Comparison of ENCODE assay signal across 10 mouse cellular contexts in genomic region chr7:43668582-43668981, GRCm38 (mm10). TPM values are rescaled to one million over a fixed set of nuclear protein-coding genes. Genes with fewer than 3 reads are reported as not detected.
DNase-seq lines count a peak whose midpoint lies in the region; TF ChIP-seq lines count a peak whose summit lies in the region.
"Had no signal": no experiment of that assay in that cellular context is flagged by ENCODE, and none has a peak within 500 bp of the region (broad histone marks: within the 10 kb centered on the region; RNA-seq: fewer than 3 reads in every experiment).

No protein-coding gene starts in this region.

- TF ChIP-seq POLR2A in CH12.LX (IDR thresholded peaks at IDR 0.05; ENCODE audit: low read depth, low read length), result no peak

- TF ChIP-seq RAD21 in CH12.LX (IDR thresholded peaks at IDR 0.05; ENCODE audit: low read depth, low read length), result peak; percentile 30

- TF ChIP-seq EP300 in CH12.LX (IDR thresholded peaks at IDR 0.05; ENCODE audit: low read length), result no peak

- no peak overlapping the region for H3K4me3 ChIP-seq in CH12.LX (replicated peaks in 1 of 3; ENCODE audit: low read depth in 2 of 3, low read length in 2 of 3, poor library complexity in 1 of 3)
- H3K4me3 ChIP-seq: hindbrain, embryonic 12.5 days; liver, embryonic 15.5 days had no signal

- H3K9ac ChIP-seq in CH12.LX (ENCODE audit: insufficient read depth, low read depth), result no peak overlapping the region
- H3K9ac ChIP-seq: hindbrain, embryonic 12.5 days; liver, embryonic 15.5 days had no signal

- peak; percentile 20 to 43 for DNase-seq in kidney, postnatal 4 days
- DNase-seq in kidney, adult 18-20 months, result no peak
- DNase-seq in CH12.LX (ENCODE audit: extremely low read depth) (peak; percentile 55), adipocyte (ENCODE audit: low spot score) (peak; percentile 37)
- DNase-seq in naive thymus-derived CD4-positive, alpha-beta T cell, adult 2 months (ENCODE audit: low read depth), result peak; percentile 73
- DNase-seq in spleen, adult 12 weeks (ENCODE audit: low spot score), result no peak
- DNase-seq in layer of hippocampus, postnatal 36 days, result no peak

- H3K27me3 ChIP-seq in CH12.LX (replicated peaks), result no peaks in the 10 kb centered on the region
- H3K27me3 ChIP-seq: hindbrain, embryonic 12.5 days; liver, embryonic 15.5 days had no signal

- dilution Hi-C loops in CH12.LX (cut with MboI; ENCODE audit: extremely low pct_ligation_motif_present, extremely low pct_unique_long_range_greater_than_20kb, low sequenced_read_pairs), result no loop called here

- H3K79me2 ChIP-seq in CH12.LX (replicated peaks; ENCODE audit: control insufficient read depth, extremely low read depth, insufficient read depth, poor library complexity, severe bottlenecking), result no peaks in the 10 kb centered on the region

- H3K36me3 ChIP-seq in CH12.LX (replicated peaks in 1 of 2; ENCODE audit: control insufficient read depth in 1 of 2, insufficient read depth in 1 of 2, low read length in 1 of 2), result no peaks in the 10 kb centered on the region
- H3K36me3 ChIP-seq: hindbrain, embryonic 12.5 days; liver, embryonic 15.5 days had no signal

- TF ChIP-seq CTCF in CH12.LX (conservative IDR thresholded peaks at IDR 0.05 in 1 of 2, IDR thresholded peaks at IDR 0.05 in 1 of 2; ENCODE audit: low read depth in 2 of 2, low read length in 2 of 2), result peak; percentile 20 to 58

- no peaks in the 10 kb centered on the region for H3K9me3 ChIP-seq in CH12.LX (replicated peaks; ENCODE audit: low read length)
- H3K9me3 ChIP-seq: hindbrain, embryonic 12.5 days; liver, embryonic 15.5 days had no signal

- no peak overlapping the region for H3K4me2 ChIP-seq in CH12.LX (ENCODE audit: insufficient read depth, low read depth, poor library complexity, severe bottlenecking)
- H3K4me2 ChIP-seq: hindbrain, embryonic 12.5 days; liver, embryonic 15.5 days had no signal

- peaks cover 21 to 41% of the 10 kb centered on the region in 2 experiments; a peak in 3 of 4 replicates for H3K4me1 ChIP-seq in CH12.LX (ENCODE audit: control insufficient read depth in 1 of 2, insufficient read depth in 2 of 2)

- in situ Hi-C loops in CH12.LX (cut with MboI; ENCODE audit: low pct_ligation_motif_present, low pct_unique_long_range_greater_than_20kb, low sequenced_read_pairs), result no loop called here

- H3K27ac ChIP-seq in CH12.LX (ENCODE audit: insufficient read depth, low read depth), result no peak overlapping the region
- H3K27ac ChIP-seq: hindbrain, embryonic 12.5 days; liver, embryonic 15.5 days had no signal

TF ChIP-seq in CH12.LX, 34 proteins besides CTCF, POLR2A, EP300 and RAD21:
- TF ChIP-seq PAX5 (IDR thresholded peaks at IDR 0.05; ENCODE audit: low read length) (no peak), NRF1 (IDR thresholded peaks at IDR 0.05; ENCODE audit: low read depth, low read length) (no peak), MYC (IDR thresholded peaks at IDR 0.05; ENCODE audit: low read depth, low read length) (no peak), JUN (IDR thresholded peaks at IDR 0.05; ENCODE audit: insufficient read depth, low read depth, low read length) (no peak), SMC3 (IDR thresholded peaks at IDR 0.05; ENCODE audit: low read depth, low read length) (peak; percentile 30; the same call in 1 of the 2 replicates), JUND (conservative IDR thresholded peaks at IDR 0.05; ENCODE audit: low read depth, low read length) (no peak), E2F4 (IDR thresholded peaks at IDR 0.05; ENCODE audit: insufficient replicate concordance, low read depth, low read length) (no peak), HCFC1 (IDR thresholded peaks at IDR 0.05; ENCODE audit: low read depth, low read length) (no peak), MAZ (IDR thresholded peaks at IDR 0.05; ENCODE audit: low read depth, low read length) (peak; percentile 52; the same call in 1 of the 2 replicates), TBP (conservative IDR thresholded peaks at IDR 0.05; ENCODE audit: low read depth, low read length) (no peak), TCF12 (IDR thresholded peaks at IDR 0.05; ENCODE audit: low read depth, low read length) (no peak), MXI1 (IDR thresholded peaks at IDR 0.05; ENCODE audit: low read depth, low read length) (no peak), MEF2A (IDR thresholded peaks at IDR 0.05; ENCODE audit: borderline replicate concordance, low read depth, low read length) (no peak), MAX (IDR thresholded peaks at IDR 0.05; ENCODE audit: low read length) (no peak), RCOR1 (conservative IDR thresholded peaks at IDR 0.05; ENCODE audit: low read depth, low read length) (no peak)
TF ChIP-seq in CH12.LX: peak in this region for 2.

RNA-seq across cellular contexts. Expression of gene Ctu1, which starts 3.2 kb away (rescaled TPM):
- 6.9 and 7.8 TPM in 2 replicates for total RNA-seq in CH12.LX (2012; rRNA removed)
- total RNA-seq in CH12.LX (2014; rRNA removed), result 7.2 TPM in 2 replicates
- 5.3 and 5.5 TPM in 2 replicates for polyA plus RNA-seq in CH12.LX (2012; ENCODE audit: insufficient read length, low read depth)
- total RNA-seq in layer of hippocampus, postnatal 36 days (2021), result 10 to 100 TPM; 11.7 to 11.8 TPM

RNA-seq across cellular contexts. Expression of gene Siglece, which starts 8.6 kb away (rescaled TPM):
- total RNA-seq in CH12.LX (2012; rRNA removed) (not detected in 2 replicates), CH12.LX (2014; rRNA removed) (0.14 TPM in 1 of 2 replicates, not detected in the other)
- 0.14 and 0.23 TPM in 2 replicates for polyA plus RNA-seq in CH12.LX (2012; ENCODE audit: insufficient read length, low read depth)
- total RNA-seq in layer of hippocampus, postnatal 36 days (2021), result 1 to 10 TPM in 1 of 2 experiments, under 1 TPM in 1; 0.83 to 1.4 TPM

RNA-seq across cellular contexts. Expression of gene Klk14, which starts 21.6 kb away (rescaled TPM):
- total RNA-seq in CH12.LX (2012; rRNA removed) (not detected in 2 replicates), CH12.LX (2014; rRNA removed) (not detected in 2 replicates)
- not detected in 2 replicates for polyA plus RNA-seq in CH12.LX (2012; ENCODE audit: insufficient read length, low read depth)
- not detected for total RNA-seq in layer of hippocampus, postnatal 36 days (2021)
- polyA plus RNA-seq: forebrain, embryonic 16.5 days; hindbrain, embryonic 12.5 days; liver, embryonic 15.5 days had no signal

RNA-seq across cellular contexts. Expression of gene Ceacam18, which starts 34.1 kb away (rescaled TPM):
- not detected in 2 replicates for total RNA-seq in CH12.LX (2012; rRNA removed)
- not detected in 2 replicates for total RNA-seq in CH12.LX (2014; rRNA removed)
- polyA plus RNA-seq in CH12.LX (2012; ENCODE audit: insufficient read length, low read depth), result not detected in 2 replicates
- under 1 TPM in 1 of 2 experiments, not detected in 1; 0.25 TPM for total RNA-seq in layer of hippocampus, postnatal 36 days (2021)
- polyA plus RNA-seq: forebrain, embryonic 16.5 days; hindbrain, embryonic 12.5 days had no signal

RNA-seq across cellular contexts. Expression of gene Klk13, which starts 43.8 kb away (rescaled TPM):
- not detected in 2 replicates for total RNA-seq in CH12.LX (2012; rRNA removed)
- not detected in 2 replicates for total RNA-seq in CH12.LX (2014; rRNA removed)
- polyA plus RNA-seq in CH12.LX (2012; ENCODE audit: insufficient read length, low read depth), result not detected in 2 replicates
- not detected for total RNA-seq in layer of hippocampus, postnatal 36 days (2021)
- polyA plus RNA-seq: forebrain, embryonic 16.5 days; hindbrain, embryonic 12.5 days; liver, embryonic 15.5 days had no signal

Comparison
In these comparisons a context has a peak if more than half of its experiments do, and no peak if none do; other contexts are left out.
1. DNase-seq: peak in kidney, postnatal 4 days (2 of 2), CH12.LX (single experiment), adipocyte (single experiment) and naive thymus-derived CD4-positive, alpha-beta T cell, adult 2 months (single experiment); none in kidney, adult 18-20 months (single experiment), spleen, adult 12 weeks (single experiment) and layer of hippocampus, postnatal 36 days (0 of 2).